Mouse (Mus musculus): ENCODE data around the gene Nutf2-ps1. TPM values are rescaled to one million over a fixed set of nuclear protein-coding genes. Genes with fewer than 3 reads are reported as not detected.

The Nutf2-ps1 gene
- total RNA-seq, 2 experiments from 2014 or later = 67.8 to 83.3 TPM

DNA sequence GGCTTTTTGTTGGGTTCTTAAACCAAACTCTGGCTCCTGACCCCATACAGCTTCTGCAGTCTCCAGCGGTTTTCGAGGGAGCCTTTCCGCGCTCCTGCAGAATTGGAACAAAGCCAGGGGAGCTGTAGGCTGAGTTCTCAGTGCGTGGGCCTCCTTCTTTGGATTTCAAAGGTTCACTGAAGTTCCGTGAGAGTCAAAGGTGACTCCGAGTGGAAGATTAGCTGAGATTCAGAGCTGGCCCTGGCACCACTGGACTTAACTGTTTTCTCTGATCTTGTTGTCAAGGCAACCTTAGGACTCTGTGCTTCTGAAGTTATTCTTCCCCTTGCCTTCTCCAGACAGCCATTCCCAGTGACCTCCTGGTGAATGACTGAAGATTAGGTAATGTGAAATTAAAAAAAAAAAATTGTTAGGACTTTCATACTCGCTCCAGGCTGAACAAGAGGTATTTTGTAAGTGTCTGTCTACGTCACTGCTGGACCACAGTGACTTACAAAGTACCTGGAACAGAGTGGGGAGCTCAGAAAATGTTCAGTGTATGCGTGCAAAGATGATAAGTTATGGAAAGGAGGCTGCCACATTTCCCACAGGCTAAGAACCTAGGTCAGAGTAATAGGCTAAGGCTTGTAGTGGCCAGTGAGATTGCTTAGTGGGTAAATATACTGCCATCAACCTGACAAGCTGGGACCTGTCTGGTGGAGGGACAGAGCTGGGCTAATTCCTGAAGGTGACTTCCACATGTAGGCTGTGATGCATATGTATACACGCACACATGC is 11.7 kb downstream of the Nutf2-ps1 start:
- DNase-seq = no peak
- intact Hi-C loops (cut with DNase I) = no loop called here
- Histone ChIP-seq H3K27ac (no peak overlapping the region), H3K4me3 (no peak overlapping the region)
- TF ChIP-seq CTCF (IDR thresholded peaks at IDR 0.05) = no peak

DNA sequence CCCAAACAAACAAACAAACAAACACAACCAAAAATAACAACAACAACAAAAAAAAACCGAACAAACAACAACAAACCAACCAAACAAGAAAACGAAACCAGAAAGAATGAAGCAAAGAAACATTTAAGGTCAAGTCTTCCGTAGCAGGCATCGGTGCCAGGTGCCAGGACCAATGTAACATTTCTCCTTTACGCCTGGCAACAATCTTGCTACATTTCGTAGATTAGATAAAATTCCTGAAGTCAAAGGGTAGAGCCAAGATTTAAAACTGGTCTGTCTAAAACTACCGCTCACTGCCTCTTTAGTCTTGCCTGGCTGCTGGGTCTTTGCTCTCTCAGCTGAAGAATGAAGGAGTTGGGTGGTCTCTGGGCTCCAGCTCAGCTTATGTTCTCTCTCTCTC is 12.8 kb downstream of the Nutf2-ps1 start:
- H3K27ac ChIP-seq = no peak overlapping the region
- intact Hi-C loops (cut with DNase I) = no loop called here
- TF ChIP-seq CTCF (IDR thresholded peaks at IDR 0.05) = no peak
- no peak for DNase-seq
- H3K4me3 ChIP-seq = no peak overlapping the region

DNA sequence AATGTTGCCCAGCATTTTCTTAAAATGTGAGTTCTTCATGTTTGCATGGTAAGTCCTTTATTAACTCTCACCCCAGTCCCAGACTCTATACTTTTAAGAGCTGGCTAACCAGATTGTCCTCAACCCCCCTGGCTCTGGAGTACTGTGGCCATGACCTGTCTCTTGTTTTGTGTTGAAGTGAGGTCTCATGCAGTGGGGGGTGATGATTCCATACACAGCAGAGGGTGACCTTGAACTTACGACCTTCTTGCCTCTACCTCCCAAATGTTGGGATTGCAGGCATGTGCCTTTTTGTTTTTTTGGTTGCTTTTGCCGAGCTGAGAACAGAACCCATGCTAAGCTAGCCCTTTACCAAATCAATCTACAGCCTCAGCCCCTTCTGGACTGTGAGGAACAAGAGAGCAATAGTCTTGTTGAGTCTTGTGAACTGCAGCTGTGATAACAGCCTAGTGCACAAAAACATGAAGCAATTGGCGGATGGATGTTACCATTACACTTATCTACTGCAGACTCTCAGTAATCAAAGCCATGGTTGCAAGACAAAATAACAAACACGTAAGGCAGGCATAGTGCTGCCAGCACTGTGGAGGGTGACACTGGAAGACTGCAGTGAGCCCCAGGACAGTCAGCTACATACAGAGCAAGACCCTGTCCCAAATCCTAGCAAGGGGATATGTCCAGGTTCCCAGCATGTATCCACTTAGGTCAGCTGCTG is 13.4 kb downstream of the Nutf2-ps1 start:
- DNase-seq = no peak
- intact Hi-C loops (cut with DNase I) = no loop called here
- Histone ChIP-seq H3K27ac (no peak overlapping the region), H3K4me3 (no peak overlapping the region)
- TF ChIP-seq CTCF (IDR thresholded peaks at IDR 0.05) = no peak

DNA sequence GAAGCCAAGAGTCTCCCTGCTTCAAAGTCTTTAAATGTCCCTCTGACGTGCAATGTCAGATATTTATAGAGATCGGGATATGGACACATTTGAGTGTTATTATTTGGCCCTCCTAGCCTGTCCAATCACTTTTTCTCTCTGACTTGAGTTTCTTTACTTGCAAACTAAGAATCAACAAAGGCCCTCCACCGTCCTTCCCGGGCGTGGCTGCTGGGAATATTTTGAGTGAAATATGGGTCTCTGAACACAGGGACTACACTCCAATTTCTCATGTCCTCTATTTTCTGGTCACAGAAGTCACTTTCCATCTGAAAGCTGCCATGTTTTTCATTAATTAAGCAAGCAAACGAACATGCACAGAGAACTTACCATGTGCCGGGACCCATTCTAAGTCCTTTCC is 14.3 kb downstream of the Nutf2-ps1 start:
- intact Hi-C loops (cut with DNase I) = no loop called here
- H3K4me3 ChIP-seq = no peak overlapping the region

DNA sequence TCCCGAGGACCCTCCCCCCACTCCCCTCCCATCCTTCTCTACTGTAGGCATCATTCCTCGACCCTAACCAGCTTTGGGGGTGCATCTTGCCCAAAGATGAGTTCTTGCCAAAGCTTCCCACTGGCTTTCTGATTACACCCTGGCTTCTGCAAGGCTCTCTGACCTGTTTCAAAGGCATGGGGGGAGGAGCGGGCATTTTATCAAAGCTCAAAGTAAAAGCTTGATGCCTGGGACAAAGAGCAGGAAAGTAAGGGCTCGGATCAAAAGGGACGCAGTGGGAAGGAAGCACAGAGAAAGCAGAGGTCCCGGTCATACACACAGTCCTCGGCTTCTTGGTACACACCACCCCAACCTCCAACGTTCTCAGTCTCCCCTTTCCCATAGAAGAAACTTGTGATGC is 14.7 kb downstream of the Nutf2-ps1 start:
- Histone ChIP-seq H3K27ac (no peak overlapping the region), H3K4me3 (no peak overlapping the region)
- intact Hi-C loops (cut with DNase I) = no loop called here
- TF ChIP-seq CTCF (IDR thresholded peaks at IDR 0.05) = no peak
- DNase-seq = no peak

More for the DNA sequence above, 14.3 kb downstream of the Nutf2-ps1 start:
- no peak for TF ChIP-seq CTCF (IDR thresholded peaks at IDR 0.05)
- H3K27ac ChIP-seq = no peak overlapping the region
- DNase-seq = no peak

DNA sequence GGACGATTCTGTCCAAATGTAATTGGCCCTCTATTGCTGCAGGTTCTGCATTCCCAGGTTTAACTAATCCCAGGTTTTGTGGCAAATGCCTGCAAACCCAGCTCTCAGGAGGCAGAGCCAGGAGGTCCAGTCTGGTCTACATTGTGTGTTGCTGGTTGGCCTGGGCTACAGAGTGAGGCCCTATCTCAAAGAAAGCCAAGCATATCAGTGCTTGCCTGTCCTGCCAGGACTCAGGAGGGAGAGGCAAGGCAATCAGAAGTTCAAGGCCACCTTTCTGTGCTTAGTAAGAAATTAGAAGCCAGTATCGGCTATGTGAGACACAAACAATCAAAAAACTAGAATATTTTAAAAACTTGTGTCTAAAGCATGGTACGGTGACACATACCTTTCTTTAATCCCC is 15.7 kb downstream of the Nutf2-ps1 start:
- intact Hi-C loops (cut with DNase I) = no loop called here
- Histone ChIP-seq H3K27ac (no peak overlapping the region), H3K4me3 (no peak overlapping the region)
- no peak for DNase-seq
- TF ChIP-seq CTCF (IDR thresholded peaks at IDR 0.05) = no peak

DNA sequence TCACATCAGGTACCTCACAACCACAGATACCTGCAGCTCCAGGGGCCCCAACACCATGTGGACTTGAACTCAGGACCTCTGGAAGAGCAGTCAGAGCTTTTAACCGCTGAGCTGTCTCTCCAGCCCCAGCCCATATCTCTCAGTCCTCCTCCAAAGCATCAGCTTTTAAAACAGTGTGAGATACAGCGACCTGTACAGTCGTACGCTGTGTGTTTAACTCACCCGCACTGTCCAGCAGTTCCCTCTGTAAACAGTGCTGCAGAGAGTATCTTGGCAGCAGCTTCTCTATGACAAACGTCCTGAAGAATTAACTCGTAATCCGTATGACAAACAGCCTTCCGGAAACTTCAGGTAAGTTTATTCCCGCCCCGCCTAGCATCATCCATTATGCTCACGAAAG is 16.3 kb downstream of the Nutf2-ps1 start:
- Histone ChIP-seq H3K27ac (no peak overlapping the region), H3K4me3 (no peak overlapping the region)
- TF ChIP-seq CTCF (IDR thresholded peaks at IDR 0.05) = no peak
- no peak for DNase-seq
- intact Hi-C loops (cut with DNase I) = no loop called here

DNA sequence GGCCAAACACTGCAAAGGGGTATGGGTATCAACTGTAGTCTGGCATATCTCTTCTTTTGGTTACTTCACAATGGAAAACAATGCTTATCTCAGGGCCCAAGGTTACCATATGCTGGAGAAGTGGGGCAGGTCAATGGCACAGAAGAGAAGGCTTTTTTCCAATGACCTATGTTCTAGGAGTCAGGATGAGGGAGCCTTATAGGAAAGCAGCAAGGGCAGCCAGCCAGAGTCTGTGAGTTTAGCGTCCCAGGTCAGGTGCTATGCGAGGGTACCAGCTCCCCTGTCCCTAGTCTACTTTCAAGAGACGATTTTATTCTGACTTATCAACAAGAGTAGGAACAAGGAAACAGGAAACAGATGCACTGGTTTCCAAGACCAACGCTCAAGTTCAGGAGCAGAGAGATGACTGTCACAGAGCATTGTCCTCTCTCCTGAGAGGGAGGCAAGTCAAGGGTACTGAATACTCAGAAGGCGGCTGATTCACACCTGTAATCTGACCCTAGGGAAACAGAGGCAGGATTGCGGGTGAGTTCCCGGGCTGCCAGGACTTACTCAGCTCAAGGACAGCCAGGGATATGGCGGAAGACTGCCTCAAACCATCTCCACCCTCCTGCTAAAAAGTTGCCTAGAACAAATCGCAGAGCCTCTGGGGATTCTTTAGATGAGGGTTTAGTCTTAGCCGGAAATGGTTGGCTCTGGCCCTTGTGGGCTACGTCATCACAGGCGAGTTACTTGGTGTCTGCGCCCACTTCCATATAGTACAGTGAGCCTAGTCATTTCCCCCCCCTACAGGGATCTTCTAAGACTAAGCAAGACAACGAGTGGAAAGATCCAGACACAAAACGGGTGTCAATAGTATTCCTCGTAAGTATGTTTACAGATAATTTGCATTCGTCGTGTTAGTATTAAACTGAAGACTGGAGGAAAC is 17.1 kb downstream of the Nutf2-ps1 start:
- Histone ChIP-seq H3K4me3 (no peak overlapping the region), H3K27ac (no peak overlapping the region)
- no peak for DNase-seq
- TF ChIP-seq CTCF (IDR thresholded peaks at IDR 0.05) = no peak
- intact Hi-C loops (cut with DNase I) = no loop called here

DNA sequence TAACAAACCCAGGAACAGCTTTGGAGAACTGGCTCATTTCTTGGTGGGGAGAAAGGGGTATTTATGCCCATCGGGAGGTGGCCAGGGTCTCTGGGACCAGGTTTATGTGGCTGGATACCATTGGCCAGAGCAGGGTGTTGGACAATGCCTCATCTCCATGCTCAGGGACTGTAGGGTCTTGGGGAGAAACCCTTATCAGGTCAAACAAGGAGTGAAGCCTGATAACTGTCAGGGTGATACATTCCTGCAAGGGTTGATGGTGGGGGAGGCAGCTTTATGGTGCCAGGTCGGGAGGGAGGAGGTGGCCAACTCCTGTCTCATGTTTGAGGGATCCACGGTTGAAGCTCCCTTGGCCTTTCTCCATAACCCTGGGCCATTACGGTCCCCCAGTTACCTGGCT is 17.8 kb downstream of the Nutf2-ps1 start:
- no peak for DNase-seq
- Histone ChIP-seq H3K27ac (no peak overlapping the region), H3K4me3 (no peak overlapping the region)
- intact Hi-C loops (cut with DNase I) = no loop called here
- no peak for TF ChIP-seq CTCF (IDR thresholded peaks at IDR 0.05)

DNA sequence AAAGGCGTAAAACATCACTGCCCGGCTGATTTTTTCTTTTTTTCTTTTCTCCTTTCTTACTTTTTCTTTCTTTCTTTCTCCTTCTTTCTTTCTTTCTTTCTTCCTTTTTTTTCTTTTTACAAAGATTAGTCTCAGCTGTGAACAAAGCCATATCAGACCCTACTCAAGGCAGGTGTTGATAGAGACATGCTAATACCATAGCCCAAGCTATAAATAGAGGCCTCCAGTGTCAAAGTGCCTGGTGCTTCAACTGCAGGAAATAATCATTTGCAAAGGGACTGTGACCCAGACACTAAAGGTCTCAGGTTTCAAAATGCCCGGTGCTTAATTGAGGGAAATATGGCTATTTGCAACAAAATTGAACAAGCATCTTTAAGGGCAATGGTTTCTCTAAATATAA is 20.3 kb downstream of the Nutf2-ps1 start:
- DNase-seq = no peak
- no peak for TF ChIP-seq CTCF (IDR thresholded peaks at IDR 0.05)
- intact Hi-C loops (cut with DNase I) = no loop called here
- H3K27ac ChIP-seq = no peak overlapping the region
- H3K4me3 ChIP-seq = no peak overlapping the region

DNA sequence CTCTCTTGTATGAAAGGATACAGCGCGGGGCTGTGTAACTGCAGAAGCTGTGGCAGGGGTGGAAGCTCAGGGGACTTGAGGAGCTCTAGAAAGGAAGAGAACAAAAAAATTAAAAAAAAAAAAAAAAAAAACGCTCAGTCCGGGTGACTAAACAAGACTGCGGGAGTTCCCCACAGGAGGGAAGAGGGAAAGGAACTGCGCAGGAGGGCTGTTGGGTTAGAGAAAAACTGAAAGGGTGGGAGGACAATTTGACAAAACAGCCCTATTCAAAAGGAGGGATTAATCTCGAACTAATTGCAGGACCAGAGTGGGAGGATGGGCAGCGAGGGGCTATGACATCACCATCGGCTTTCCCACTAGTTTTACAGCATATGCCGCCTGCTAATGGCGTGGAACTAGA is 21.0 kb downstream of the Nutf2-ps1 start:
- Histone ChIP-seq H3K4me3 (no peak overlapping the region), H3K27ac (no peak overlapping the region)
- no peak for TF ChIP-seq CTCF (IDR thresholded peaks at IDR 0.05)
- intact Hi-C loops (cut with DNase I) = no loop called here
- DNase-seq = no peak

DNA sequence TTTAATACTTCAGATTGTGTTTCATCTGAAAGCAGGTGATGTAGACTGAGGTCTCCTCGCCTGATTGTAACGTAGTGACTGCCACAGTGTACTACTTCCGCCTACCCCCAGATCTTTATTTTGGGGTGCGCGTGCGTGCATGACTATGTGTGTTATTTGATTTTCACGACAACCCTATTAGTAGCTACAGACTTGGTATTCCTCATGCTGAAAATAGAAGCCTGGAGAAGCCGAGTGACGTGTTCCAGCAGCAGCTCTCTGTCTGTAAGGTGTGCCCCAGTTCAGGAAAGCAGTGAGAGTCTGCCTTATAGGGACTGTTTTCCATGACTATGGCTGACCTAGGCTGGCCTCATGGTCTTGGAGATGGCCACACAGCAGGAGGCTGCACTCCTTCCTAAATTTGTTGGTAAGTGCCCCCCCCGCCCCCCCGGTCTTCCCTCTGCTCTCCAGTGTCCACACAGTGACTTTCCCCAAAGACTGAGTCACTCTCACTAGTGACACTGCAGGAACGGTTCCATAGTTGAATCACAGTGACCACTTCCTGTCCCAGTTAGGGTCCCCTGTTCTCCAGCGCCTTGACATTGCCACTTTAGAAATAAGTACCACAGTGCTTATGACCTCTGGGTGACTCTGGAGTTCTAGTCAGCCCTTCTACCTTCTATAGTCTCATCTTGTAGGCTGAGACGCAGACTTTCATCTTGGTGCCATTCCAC is 23.1 kb downstream of the Nutf2-ps1 start:
- Histone ChIP-seq H3K27ac (no peak overlapping the region), H3K4me3 (no peak overlapping the region)
- intact Hi-C loops (cut with DNase I) = no loop called here
- TF ChIP-seq CTCF (IDR thresholded peaks at IDR 0.05) = no peak
- no peak for DNase-seq

Measured in gastrocnemius, adult 2 months (tissue).